Mouse (Mus musculus) limb, embryonic 12.5 days (tissue): ENCODE data around the gene Smpdl3b. TPM values are rescaled to one million over a fixed set of nuclear protein-coding genes. Genes with fewer than 3 reads are reported as not detected.
"Not testable (repeated sequence)": the region's sequence is repeated elsewhere in the genome, so short reads cannot be mapped to it uniquely, and the experiment has no call there.

Experiments used
- ATAC-seq: fragments of 200-750 bp; cut with Nextera tagmentation; 2 replicates; pipeline ENCODE4 v1.8.0; 2017; ENCODE audit warnings: low read depth, moderate TSS enrichment; ENCODE audit not compliant: insufficient number of reproducible peaks, insufficient read depth, low FRiP score, low TSS enrichment
- H3K27ac ChIP-seq: fragments of 300-500 bp; sonication (generic); 2 replicates; pipeline ENCODE4 v1.5.1; 2016; ENCODE audit warnings: mild to moderate bottlenecking, moderate library complexity
- H3K27me3 ChIP-seq: fragments of 300-500 bp; sonication (generic); 2 replicates; pipeline ENCODE4 v1.6.1; 2016; ENCODE audit warnings: mild to moderate bottlenecking, moderate library complexity
- H3K36me3 ChIP-seq: fragments of 300-500 bp; sonication (generic); 2 replicates; pipeline ENCODE4 v1.6.1; 2016; ENCODE audit warnings: mild to moderate bottlenecking, moderate library complexity
- H3K4me1 ChIP-seq: fragments of 300-500 bp; sonication (generic); replicated peaks from 2 replicates; pipeline ENCODE4 v1.6.1; 2016
- H3K4me2 ChIP-seq: fragments of 300-500 bp; sonication (generic); 2 replicates; pipeline ENCODE4 v1.6.1; 2016; ENCODE audit warnings: mild to moderate bottlenecking, moderate library complexity
- H3K4me3 ChIP-seq: fragments of 300-500 bp; sonication (generic); replicated peaks from 2 replicates; pipeline ENCODE4 v1.5.1; 2016; ENCODE audit warnings: mild to moderate bottlenecking
- H3K9ac ChIP-seq: fragments of 300-500 bp; sonication (generic); replicated peaks from 2 replicates; pipeline ENCODE4 v1.6.1; 2016; ENCODE audit warnings: mild to moderate bottlenecking, moderate library complexity
- H3K9me3 ChIP-seq: fragments of 300-500 bp; sonication (generic); 2 replicates; pipeline ENCODE4 v1.6.1; 2016; ENCODE audit warnings: mild to moderate bottlenecking, moderate library complexity
- WGBS: fragments of 180-500 bp; shearing (Covaris S2); methylation state at CpG from one replicate; pipeline ENCODE4 v1.1.7; 2016; 5-methylcytosine and 5-hydroxymethylcytosine counted together
- polyA plus RNA-seq: library from polyadenylated mRNA; unstranded; fragments of >200 nt; fragmentation: Nextera tagmentation; extraction: Ambion mirVana; gene quantifications from 2 replicates; pipeline ENCODE4 v1.2.1, GENCODE M21; 2016

The Smpdl3b gene
- polyA plus RNA-seq, 1 experiment from 2014 or later, result 5.8 TPM

- Histone ChIP-seq H3K36me3 (peaks cover 60% of the 10 kb centered on the region), H3K4me2 (no peak overlapping the region), H3K27ac (no peak overlapping the region), H3K4me3 (no peak overlapping the region), H3K4me1 (no peaks in the 10 kb centered on the region), H3K27me3 (no peaks in the 10 kb centered on the region), H3K9me3 (no peaks in the 10 kb centered on the region), H3K9ac (no peak overlapping the region)
- WGBS, result 84% methylated on average over 6 of the region's 6 CpGs
- no peak for ATAC-seq
Observed at GRCm38 (mm10) chr4:132778562-132779201, 21.6 kb upstream of the Smpdl3b start.

GRCm38 (mm10) chr4:132776764-132777163 is 19.7 kb upstream of the Smpdl3b start:
- Histone ChIP-seq H3K4me2 (no peak overlapping the region), H3K9ac (no peak overlapping the region), H3K27ac (no peak overlapping the region), H3K36me3 (peaks cover 79% of the 10 kb centered on the region), H3K4me1 (no peaks in the 10 kb centered on the region), H3K9me3 (no peaks in the 10 kb centered on the region), H3K27me3 (no peaks in the 10 kb centered on the region), H3K4me3 (no peak overlapping the region)
- 90% methylated on average over 5 of the region's 5 CpGs for WGBS
- ATAC-seq, result no peak

- H3K36me3 ChIP-seq, result peaks cover 97% of the 10 kb centered on the region
Observed at GRCm38 (mm10) chr4:132774905-132775304, 17.9 kb upstream of the Smpdl3b start.

GRCm38 (mm10) chr4:132771776-132772175 is 14.7 kb upstream of the Smpdl3b start:
- WGBS, result 93% methylated on average over 9 of the region's 9 CpGs
- Histone ChIP-seq H3K9me3 (no peaks in the 10 kb centered on the region), H3K27me3 (no peaks in the 10 kb centered on the region), H3K27ac (no peak overlapping the region), H3K4me2 (no peak overlapping the region), H3K36me3 (peaks cover 67% of the 10 kb centered on the region), H3K4me3 (no peak overlapping the region), H3K4me1 (peaks cover 9% of the 10 kb centered on the region), H3K9ac (no peak overlapping the region)
- ATAC-seq, result no peak

More at GRCm38 (mm10) chr4:132774905-132775304, 17.9 kb upstream of the Smpdl3b start:
- no peak for ATAC-seq
- Histone ChIP-seq H3K9me3 (no peaks in the 10 kb centered on the region), H3K4me3 (no peak overlapping the region), H3K27ac (no peak overlapping the region), H3K4me1 (no peaks in the 10 kb centered on the region), H3K9ac (no peak overlapping the region), H3K4me2 (no peak overlapping the region), H3K27me3 (no peaks in the 10 kb centered on the region)
- 87% methylated on average over 3 of the region's 3 CpGs for WGBS

GRCm38 (mm10) chr4:132767914-132768876 is 11.1 kb upstream of the Smpdl3b start, which contains the start of gene Rpa2:
TSS of gene Rpa2 (plus strand) at chr4:132768332.
- WGBS, result under 1% methylated on average over 71 of the region's 71 CpGs
- no peaks in the 10 kb centered on the region for H3K9me3 ChIP-seq
- H3K4me3 ChIP-seq, result peak within 1 kb of the TSS; percentile 89
- H3K27ac ChIP-seq, result peak within 1 kb of the TSS; percentile 84
- H3K9ac ChIP-seq, result peak within 1 kb of the TSS; percentile 83
- peak within 1 kb of the TSS; percentile 80 for H3K4me2 ChIP-seq
- no peaks in the 10 kb centered on the region for H3K27me3 ChIP-seq
- H3K36me3 ChIP-seq, result peaks cover 32% of the 10 kb centered on the region
- H3K4me1 ChIP-seq, result peaks cover 9% of the 10 kb centered on the region
- ATAC-seq, result peak; percentile 95

- WGBS, result 88% methylated on average over 3 of the region's 3 CpGs
- not testable (repeated sequence) for H3K9ac ChIP-seq, H3K9me3 ChIP-seq, H3K36me3 ChIP-seq, H3K27ac ChIP-seq, H3K27me3 ChIP-seq, ATAC-seq, H3K4me2 ChIP-seq, H3K4me1 ChIP-seq, H3K4me3 ChIP-seq
Observed at GRCm38 (mm10) chr4:132763125-132763524, 6.1 kb upstream of the Smpdl3b start.

GRCm38 (mm10) chr4:132762602-132763001 is 5.5 kb upstream of the Smpdl3b start:
- Histone ChIP-seq H3K27ac (no peak overlapping the region), H3K9ac (no peak overlapping the region), H3K27me3 (peaks cover 7% of the 10 kb centered on the region; the same call in 1 of the 2 replicates), H3K9me3 (no peaks in the 10 kb centered on the region), H3K36me3 (no peaks in the 10 kb centered on the region), H3K4me2 (no peak overlapping the region), H3K4me3 (no peak overlapping the region), H3K4me1 (no peaks in the 10 kb centered on the region)
- 72% methylated on average over 6 of the region's 6 CpGs for WGBS
- ATAC-seq, result no peak

- Histone ChIP-seq H3K27me3 (peaks cover 15% of the 10 kb centered on the region; the same call in 1 of the 2 replicates), H3K4me3 (no peak overlapping the region), H3K36me3 (no peaks in the 10 kb centered on the region), H3K9ac (no peak overlapping the region), H3K4me2 (no peak overlapping the region), H3K4me1 (no peaks in the 10 kb centered on the region), H3K27ac (no peak overlapping the region), H3K9me3 (no peaks in the 10 kb centered on the region)
- ATAC-seq, result no peak
- 74% methylated on average over 3 of the region's 3 CpGs for WGBS
Observed at GRCm38 (mm10) chr4:132760296-132760695, 3.2 kb upstream of the Smpdl3b start.

GRCm38 (mm10) chr4:132757633-132758351 is 740 bp upstream of the Smpdl3b start:
- H3K27me3 ChIP-seq, result peaks cover 15% of the 10 kb centered on the region; the same call in 1 of the 2 replicates
- no peak for ATAC-seq
- H3K27ac ChIP-seq, result no peak overlapping the region
- H3K9ac ChIP-seq, result no peak overlapping the region
- H3K36me3 ChIP-seq, result no peaks in the 10 kb centered on the region
- no peak overlapping the region; the same call in 1 of the 2 replicates for H3K4me3 ChIP-seq
- no peaks in the 10 kb centered on the region for H3K9me3 ChIP-seq
- no peak overlapping the region for H3K4me2 ChIP-seq
- WGBS, result 83% methylated on average over 7 of the region's 7 CpGs
- H3K4me1 ChIP-seq, result no peaks in the 10 kb centered on the region

GRCm38 (mm10) chr4:132752992-132753391 is 4.1 kb downstream of the Smpdl3b start:
- H3K27ac ChIP-seq, result no peak overlapping the region
- ATAC-seq, result no peak
- no peaks in the 10 kb centered on the region for H3K4me1 ChIP-seq
- 71% methylated on average over 6 of the region's 6 CpGs for WGBS
- H3K4me3 ChIP-seq, result no peak overlapping the region
- H3K9ac ChIP-seq, result no peak overlapping the region
- H3K36me3 ChIP-seq, result no peaks in the 10 kb centered on the region
- H3K4me2 ChIP-seq, result no peak overlapping the region
- no peaks in the 10 kb centered on the region for H3K9me3 ChIP-seq
- H3K27me3 ChIP-seq, result peaks cover 12% of the 10 kb centered on the region; the same call in 1 of the 2 replicates
